Mouse (Mus musculus) bone marrow macrophage, adult 2 months (primary cell): Measurements from ENCODE around the gene Olfr1066. TPM values are rescaled to one million over a fixed set of nuclear protein-coding genes. Genes with fewer than 3 reads are reported as not detected.
"Not testable (repeated sequence)": the region's sequence is repeated elsewhere in the genome, so short reads cannot be mapped to it uniquely, and the experiment has no call there.

Source experiments
- H3K27ac ChIP-seq: 2 replicates; pipeline ENCODE4 v1.5.1; 2012; ENCODE audit warnings: low read depth, low read length; ENCODE audit not compliant: insufficient read depth
- H3K4me1 ChIP-seq: 2 replicates; pipeline ENCODE4 v1.6.1; 2012; ENCODE audit warnings: low read length; ENCODE audit not compliant: control insufficient read depth, insufficient read depth
- H3K4me3 ChIP-seq: 2 replicates; pipeline ENCODE4 v1.5.1; 2012; ENCODE audit warnings: mild to moderate bottlenecking, low read length, moderate library complexity; ENCODE audit not compliant: insufficient read depth
- CTCF ChIP-seq: IDR thresholded peaks from 2 replicates; pipeline ENCODE4 v1.5.1; 2012; ENCODE audit warnings: low read depth, mild to moderate bottlenecking, low read length, moderate library complexity
- POLR2A ChIP-seq: IDR thresholded peaks from 2 replicates; pipeline ENCODE4 v1.6.1; 2012; ENCODE audit warnings: mild to moderate bottlenecking, low read depth, low read length, borderline replicate concordance
- polyA plus RNA-seq: library from polyadenylated mRNA; stranded (reverse); fragments of >200 nt; gene quantifications from 2 replicates; pipeline ENCODE4 v1.2.4, GENCODE M21; 2012; ENCODE audit not compliant: missing spikeins, insufficient read depth, insufficient read length

Gene Olfr1066
- polyA plus RNA-seq, result not detected in 2 replicates

DNA sequence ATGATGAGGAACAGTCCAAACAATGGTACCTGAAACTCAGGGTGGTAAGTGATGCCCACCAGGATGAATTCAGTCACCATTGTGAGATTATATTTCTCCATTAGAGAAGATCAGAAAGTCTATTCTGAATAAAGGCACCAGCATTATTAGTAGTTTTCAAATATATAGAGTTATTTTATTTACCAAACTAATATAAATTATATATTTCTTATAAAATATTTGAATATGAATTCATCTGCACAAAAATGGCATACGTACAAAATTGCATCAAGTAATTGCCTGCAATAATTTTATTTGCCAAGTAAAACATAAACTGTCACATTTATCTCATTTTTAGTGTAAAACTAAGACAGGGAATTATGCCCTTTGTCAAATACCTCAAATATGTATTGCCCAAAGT lies at the start of gene Olfr1066:
TSS of gene Olfr1066 (minus strand) at position 101 of the 400 bp plus-strand sequence.
- no peak within 1 kb of the TSS for H3K27ac ChIP-seq
- H3K4me1 ChIP-seq, result no peaks in the 10 kb centered on the region
- no peak within 1 kb of the TSS for H3K4me3 ChIP-seq
- no peak for TF ChIP-seq POLR2A
- TF ChIP-seq CTCF, result no peak

DNA sequence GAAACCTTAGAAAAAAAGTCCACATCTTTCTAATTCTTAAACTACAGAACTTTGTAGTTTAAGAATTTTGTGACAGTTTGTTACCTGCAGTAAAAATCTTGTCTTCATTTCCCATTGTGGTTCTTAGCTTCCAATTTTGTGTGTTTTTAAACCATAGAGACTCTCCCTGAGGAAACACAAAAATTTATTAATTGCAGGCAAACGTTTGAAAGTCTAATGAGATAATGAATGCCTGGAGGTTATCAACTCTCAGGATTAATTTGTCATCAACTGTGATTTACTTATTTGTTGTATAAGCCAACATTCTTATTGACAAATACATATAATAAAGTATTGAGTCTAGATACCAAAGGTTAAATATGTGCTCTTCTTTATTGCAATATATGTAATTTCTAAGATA lies 31.2 kb upstream of the Olfr1066 start, which contains the start of gene Olfr228:
TSS of gene Olfr228 (minus strand) at position 101 of the 400 bp plus-strand sequence.
- no peak within 1 kb of the TSS for H3K4me3 ChIP-seq

DNA sequence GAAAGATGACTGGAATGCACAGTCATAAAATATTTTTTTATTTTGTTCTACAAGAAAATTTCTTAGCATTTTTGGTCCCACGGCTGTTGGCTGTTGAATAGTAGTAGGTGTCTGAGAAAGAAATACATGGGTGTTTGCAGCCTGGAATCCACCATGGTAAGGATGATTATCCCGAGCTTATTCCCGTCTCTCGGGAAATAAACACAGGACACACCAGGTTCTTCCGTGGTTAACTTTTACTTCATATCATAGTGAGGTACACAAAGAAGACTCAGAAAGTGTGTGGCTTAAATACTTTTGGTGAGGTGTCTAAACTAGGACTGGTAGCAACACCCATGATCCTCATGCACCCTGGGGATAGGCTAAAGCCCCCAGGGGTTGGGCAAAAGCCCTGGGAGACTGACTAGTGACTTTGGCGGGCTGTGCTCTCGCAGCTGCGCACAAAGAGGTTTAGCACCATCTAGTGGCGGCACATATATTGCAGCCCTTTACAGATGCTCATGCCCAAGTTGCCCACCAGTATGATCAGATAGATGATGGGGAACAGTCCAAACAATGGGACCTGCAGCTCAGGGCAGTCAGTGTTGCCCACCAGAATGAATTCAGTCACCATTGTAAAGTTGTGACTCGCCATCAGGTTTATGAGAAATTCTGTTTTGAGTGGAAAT lies 8.5 kb upstream of the Olfr1066 start:
- Histone ChIP-seq H3K4me1 (no peaks in the 10 kb centered on the region), H3K27ac (no peak overlapping the region)
- TF ChIP-seq CTCF (peak; percentile 68), POLR2A (no peak)

More for the DNA sequence above, 31.2 kb upstream of the Olfr1066 start, which contains the start of gene Olfr228:
- no peak within 1 kb of the TSS for H3K27ac ChIP-seq
- H3K4me1 ChIP-seq, result no peaks in the 10 kb centered on the region
- TF ChIP-seq CTCF (no peak), POLR2A (no peak)

DNA sequence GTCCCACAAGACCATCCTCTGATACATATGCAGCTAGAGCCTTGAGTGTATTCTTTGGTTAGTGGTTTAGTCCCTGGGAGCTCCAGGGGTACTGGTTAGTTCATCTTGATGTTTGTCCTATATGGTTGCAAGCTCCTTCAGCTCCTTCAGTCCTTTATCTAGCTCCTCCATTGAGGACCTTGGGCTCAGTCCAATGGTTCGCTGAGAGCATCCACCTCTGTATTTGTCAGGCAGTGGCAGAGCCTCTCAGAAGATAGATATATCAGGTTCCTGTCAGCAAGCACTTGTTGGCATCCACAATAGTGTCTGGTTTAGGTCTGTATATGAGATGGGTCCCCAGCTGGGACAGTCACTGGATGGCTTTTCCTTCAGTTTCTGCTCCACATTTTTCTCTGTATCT lies 4.4 kb upstream of the Olfr1066 start:
- Histone ChIP-seq H3K4me3 (no peak overlapping the region), H3K4me1 (no peaks in the 10 kb centered on the region), H3K27ac (no peak overlapping the region)
- TF ChIP-seq CTCF (no peak), POLR2A (no peak)

More for the DNA sequence above, 8.5 kb upstream of the Olfr1066 start:
- no peak overlapping the region for H3K4me3 ChIP-seq

DNA sequence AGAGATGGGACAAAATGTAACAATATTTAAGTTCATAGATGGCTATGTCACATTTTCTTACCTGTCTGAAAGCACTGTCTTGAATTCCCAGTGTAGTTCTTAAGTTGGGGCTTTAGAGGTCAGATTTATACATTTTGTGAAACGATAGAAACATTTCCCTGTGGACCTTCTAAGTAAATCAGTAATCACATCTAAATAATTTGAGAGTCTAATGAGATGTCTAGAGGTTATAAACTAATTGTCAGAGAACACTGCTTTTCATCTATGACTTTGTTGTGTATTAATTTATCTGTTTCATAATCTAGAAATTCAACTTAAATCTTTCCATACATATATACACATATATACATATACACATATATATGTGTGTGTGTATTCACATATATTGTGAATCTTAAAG lies 5.6 kb downstream of the Olfr1066 start, which contains the start of gene Olfr1065:
TSS of gene Olfr1065 (minus strand) at position 101 of the 400 bp plus-strand sequence.
- H3K4me3 ChIP-seq, H3K4me1 ChIP-seq, H3K27ac ChIP-seq: not testable (repeated sequence)

DNA sequence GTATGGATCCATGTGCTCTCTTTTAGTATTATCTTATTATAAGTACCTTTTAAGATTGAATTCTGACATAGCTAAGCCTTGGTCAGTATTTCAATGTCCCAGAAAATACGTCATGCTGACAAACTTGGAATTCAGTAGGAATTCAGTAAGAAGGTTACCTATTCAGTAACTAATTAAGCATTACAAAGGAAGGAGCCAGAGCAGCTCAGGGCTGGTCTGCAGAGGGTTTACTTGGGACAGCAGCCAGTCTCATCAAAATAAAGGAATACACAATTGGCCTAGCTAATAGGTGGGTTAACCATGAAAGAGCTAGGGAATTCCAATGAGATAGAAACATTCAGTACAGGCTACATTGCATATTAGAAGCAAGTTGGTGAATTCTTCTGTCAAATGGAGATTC lies 14.0 kb downstream of the Olfr1066 start:
- not testable (repeated sequence) for H3K27ac ChIP-seq, H3K4me3 ChIP-seq, H3K4me1 ChIP-seq

DNA sequence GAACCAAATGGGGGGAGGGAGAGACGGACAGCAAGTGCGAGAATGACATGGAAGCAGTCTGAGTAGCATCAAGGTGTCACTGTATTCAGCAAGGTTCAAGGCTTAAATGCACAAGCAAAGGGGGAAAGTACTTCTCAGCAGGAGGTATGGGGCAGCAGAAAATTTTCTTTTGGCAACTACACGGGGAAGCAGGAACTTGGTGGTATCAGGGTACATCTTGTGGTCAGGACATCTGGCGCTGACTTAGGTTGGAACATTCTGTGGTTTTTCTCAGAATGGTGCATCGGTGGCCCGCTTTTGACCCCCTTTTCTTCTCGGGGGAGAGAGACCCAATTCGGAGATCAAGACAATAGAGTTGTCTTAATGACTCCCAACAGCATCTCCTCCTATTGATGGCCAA lies 27.6 kb downstream of the Olfr1066 start:
- H3K27ac ChIP-seq, H3K4me3 ChIP-seq, H3K4me1 ChIP-seq: not testable (repeated sequence)

DNA sequence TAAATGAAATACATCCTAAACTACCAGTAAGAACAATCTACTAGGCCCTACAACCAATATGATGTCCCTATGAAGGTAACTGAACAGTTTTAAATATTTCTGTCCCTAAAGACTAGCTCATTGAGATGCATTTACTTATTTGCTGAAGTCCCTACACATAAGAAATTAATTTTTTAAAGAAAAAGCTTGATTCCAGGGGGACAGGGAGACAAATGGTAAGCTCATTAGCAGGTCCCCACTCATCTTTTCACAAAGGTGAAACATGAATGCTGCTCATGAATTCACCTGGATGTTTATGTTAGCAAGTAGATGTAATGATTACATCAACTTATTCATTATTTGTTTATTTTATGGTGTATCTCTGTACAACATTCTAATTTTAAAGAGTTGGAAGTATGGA lies 29.4 kb downstream of the Olfr1066 start, which contains the start of gene Olfr1062:
TSS of gene Olfr1062 (minus strand) at position 101 of the 400 bp plus-strand sequence.
- H3K27ac ChIP-seq, H3K4me3 ChIP-seq, H3K4me1 ChIP-seq: not testable (repeated sequence)

DNA sequence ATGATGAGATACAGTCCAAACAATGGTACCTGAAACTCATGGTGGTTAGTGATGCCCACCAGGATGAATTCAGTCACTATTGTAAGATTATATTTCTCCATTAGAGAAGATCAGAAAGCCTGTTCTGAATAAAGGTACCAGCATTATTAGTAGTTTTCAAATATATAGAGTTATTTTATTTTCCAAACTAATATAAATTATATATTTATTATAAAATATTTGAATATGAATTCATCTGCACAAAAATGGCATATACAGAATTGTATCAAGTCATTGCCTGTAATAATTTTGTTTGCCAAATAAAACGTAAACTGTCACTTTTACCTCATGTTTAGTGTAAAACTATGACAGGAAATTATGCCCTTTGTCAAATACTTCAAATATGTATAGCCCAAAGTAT lies 42.1 kb downstream of the Olfr1066 start, which contains the start of gene Olfr1061:
TSS of gene Olfr1061 (minus strand) at position 101 of the 400 bp plus-strand sequence.
- Histone ChIP-seq H3K27ac (no peak within 1 kb of the TSS), H3K4me1 (no peaks in the 10 kb centered on the region), H3K4me3 (no peak within 1 kb of the TSS)
- no peak for TF ChIP-seq POLR2A
- no peak for TF ChIP-seq CTCF

Other genes starting within 250 kb of the Olfr1066 start
- not detected in 2 replicates for gene Olfr1046, start 237.0 kb downstream of the Olfr1066 start, polyA plus RNA-seq
- not detected in 2 replicates for gene Olfr1047, start 224.9 kb downstream of the Olfr1066 start, polyA plus RNA-seq
- gene Olfr1048, start 216.0 kb downstream of the Olfr1066 start, polyA plus RNA-seq, result not detected in 2 replicates
- gene Olfr1049, start 197.9 kb downstream of the Olfr1066 start, polyA plus RNA-seq, result not detected in 2 replicates
- 0.28 TPM in 1 of 2 replicates, not detected in the other for gene Olfr1051, start 177.2 kb downstream of the Olfr1066 start, polyA plus RNA-seq
- gene Olfr1052, start 163.8 kb downstream of the Olfr1066 start, polyA plus RNA-seq, result not detected in 2 replicates
- not detected in 2 replicates for gene Olfr1053, start 141.0 kb downstream of the Olfr1066 start, polyA plus RNA-seq
- gene Olfr1054, start 120.8 kb downstream of the Olfr1066 start, polyA plus RNA-seq, result not detected in 2 replicates
- gene Olfr1055, start 106.0 kb downstream of the Olfr1066 start, polyA plus RNA-seq, result not detected in 2 replicates
- gene Olfr1056, start 93.8 kb downstream of the Olfr1066 start, polyA plus RNA-seq, result not detected in 2 replicates
- not detected in 2 replicates for gene Olfr1057, start 77.9 kb downstream of the Olfr1066 start, polyA plus RNA-seq
- gene Olfr1058, start 67.7 kb downstream of the Olfr1066 start, polyA plus RNA-seq, result not detected in 2 replicates
- not detected in 2 replicates for gene Olfr1061, start 42.2 kb downstream of the Olfr1066 start, polyA plus RNA-seq
- gene Olfr1062, start 29.5 kb downstream of the Olfr1066 start, polyA plus RNA-seq, result 0.24 TPM in 1 of 2 replicates, not detected in the other
- not detected in 2 replicates for gene Olfr1065, start 5.7 kb downstream of the Olfr1066 start, polyA plus RNA-seq
- gene Olfr228, start 31.1 kb upstream of the Olfr1066 start, polyA plus RNA-seq, result not detected in 2 replicates
- not detected in 2 replicates for gene Olfr1076, start 52.2 kb upstream of the Olfr1066 start, polyA plus RNA-seq
- not detected in 2 replicates for gene Olfr1079, start 86.2 kb upstream of the Olfr1066 start, polyA plus RNA-seq
- gene Olfr1080, start 102.0 kb upstream of the Olfr1066 start, polyA plus RNA-seq, result 0.84 TPM in 1 of 2 replicates, not detected in the other
- gene Olfr1082, start 142.7 kb upstream of the Olfr1066 start, polyA plus RNA-seq, result not detected in 2 replicates
- not detected in 2 replicates for gene Olfr1084, start 183.5 kb upstream of the Olfr1066 start, polyA plus RNA-seq
- 0.16 TPM in 1 of 2 replicates, not detected in the other for gene Olfr1085, start 205.8 kb upstream of the Olfr1066 start, polyA plus RNA-seq
- gene Olfr1086, start 223.8 kb upstream of the Olfr1066 start, polyA plus RNA-seq, result not detected in 2 replicates
- not detected in 2 replicates for gene Olfr1087, start 242.1 kb upstream of the Olfr1066 start, polyA plus RNA-seq